Mouse (Mus musculus) forelimb bud, embryonic 11.5 days (tissue): ENCODE results near the gene Tardbp.

Source experiments
- DNase-seq: peaks from one replicate; pipeline ENCODE4 v3.0.0-alpha.2; 2012; ENCODE audit warnings: low read depth, low spot score

Tardbp gene

DNA sequence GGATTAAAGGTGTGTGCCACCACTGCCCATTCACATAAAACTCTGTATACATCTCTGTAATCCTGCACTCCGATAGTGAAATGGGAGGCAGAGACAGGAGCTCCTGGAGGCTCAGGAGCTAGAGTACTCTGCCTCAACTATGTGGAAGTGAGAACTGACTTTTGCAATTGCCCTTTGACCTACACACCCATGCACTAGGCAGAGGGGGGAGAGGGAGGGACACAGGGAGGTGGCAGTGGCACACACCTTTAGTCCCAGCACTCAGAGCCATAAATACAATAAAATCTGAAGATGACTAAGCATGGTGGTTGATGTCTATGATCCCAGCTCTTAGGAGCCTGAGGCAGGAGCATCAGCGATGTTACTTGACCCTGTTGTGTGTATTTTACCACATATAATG is 12.6 kb upstream of the Tardbp start:
- no peak for DNase-seq

GRCm38 (mm10) chr4:148638302-148638701 is 11.5 kb upstream of the Tardbp start:
- DNase-seq = no peak

GRCm38 (mm10) chr4:148635309-148635708 is 8.5 kb upstream of the Tardbp start:
- no peak for DNase-seq

DNA sequence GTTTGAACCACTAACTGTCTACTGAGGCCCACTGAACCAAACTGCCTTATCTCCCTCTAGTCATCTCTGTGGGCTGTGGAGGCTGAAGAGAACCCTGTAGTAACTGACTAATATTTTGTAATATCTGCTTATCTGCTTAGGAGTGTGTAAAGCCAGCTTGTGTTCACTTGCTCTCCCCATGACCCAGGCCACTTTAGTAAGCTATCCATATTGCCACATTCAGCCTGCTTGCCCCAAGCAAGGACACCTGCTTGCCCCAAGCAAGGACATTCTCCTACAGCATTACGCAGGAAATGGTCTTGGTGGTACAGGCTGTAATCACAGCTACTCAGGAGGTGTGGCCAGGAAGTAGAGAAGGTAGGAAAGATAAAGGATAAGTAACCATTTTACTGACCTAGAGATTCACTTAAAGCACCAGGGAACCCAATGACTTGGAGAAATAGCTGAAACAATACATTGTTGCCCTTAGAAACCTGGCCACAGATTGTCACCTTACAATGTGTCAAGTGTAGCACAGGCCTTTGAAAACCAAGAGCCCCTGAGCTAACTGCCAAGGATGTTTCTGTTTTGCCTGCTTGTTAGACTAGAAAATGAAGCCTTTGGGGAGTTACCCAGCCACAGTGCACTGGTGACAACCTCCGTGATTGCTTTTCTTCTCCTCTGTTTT is 6.7 kb upstream of the Tardbp start:
- DNase-seq = no peak

DNA sequence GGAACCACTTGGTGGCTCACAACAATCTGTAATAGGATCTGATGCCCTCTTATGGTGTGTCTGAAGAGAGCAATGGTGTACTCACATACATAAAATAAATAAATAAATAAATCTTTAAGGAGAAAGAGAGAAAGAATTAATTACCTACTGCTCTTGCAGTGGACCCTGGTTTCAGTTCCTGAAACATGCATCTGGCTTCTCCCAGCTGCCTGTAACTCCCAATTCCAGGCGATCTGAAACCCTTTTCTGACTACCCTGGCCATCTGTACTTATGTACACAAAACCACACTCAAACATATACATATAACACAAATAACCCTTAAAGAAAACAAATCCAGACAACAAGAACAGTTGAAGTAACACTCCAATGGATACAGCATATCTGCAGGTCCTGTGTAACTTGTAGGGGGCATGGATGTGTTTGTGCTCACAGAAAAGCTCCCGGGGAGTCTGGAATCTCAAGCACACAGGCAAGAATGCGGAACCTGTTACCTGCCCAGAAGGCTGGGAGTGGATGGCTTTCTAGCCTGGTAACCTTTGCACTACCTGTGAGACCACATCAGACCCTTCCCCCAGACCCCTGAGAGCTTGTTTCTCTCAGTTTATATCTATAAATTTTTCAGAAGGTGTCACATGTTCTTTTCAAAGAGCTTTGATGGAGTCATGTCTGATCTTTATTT is 5.3 kb upstream of the Tardbp start:
- DNase-seq = no peak

GRCm38 (mm10) chr4:148627246-148627645 is 427 bp upstream of the Tardbp start:
- DNase-seq = no peak

DNA sequence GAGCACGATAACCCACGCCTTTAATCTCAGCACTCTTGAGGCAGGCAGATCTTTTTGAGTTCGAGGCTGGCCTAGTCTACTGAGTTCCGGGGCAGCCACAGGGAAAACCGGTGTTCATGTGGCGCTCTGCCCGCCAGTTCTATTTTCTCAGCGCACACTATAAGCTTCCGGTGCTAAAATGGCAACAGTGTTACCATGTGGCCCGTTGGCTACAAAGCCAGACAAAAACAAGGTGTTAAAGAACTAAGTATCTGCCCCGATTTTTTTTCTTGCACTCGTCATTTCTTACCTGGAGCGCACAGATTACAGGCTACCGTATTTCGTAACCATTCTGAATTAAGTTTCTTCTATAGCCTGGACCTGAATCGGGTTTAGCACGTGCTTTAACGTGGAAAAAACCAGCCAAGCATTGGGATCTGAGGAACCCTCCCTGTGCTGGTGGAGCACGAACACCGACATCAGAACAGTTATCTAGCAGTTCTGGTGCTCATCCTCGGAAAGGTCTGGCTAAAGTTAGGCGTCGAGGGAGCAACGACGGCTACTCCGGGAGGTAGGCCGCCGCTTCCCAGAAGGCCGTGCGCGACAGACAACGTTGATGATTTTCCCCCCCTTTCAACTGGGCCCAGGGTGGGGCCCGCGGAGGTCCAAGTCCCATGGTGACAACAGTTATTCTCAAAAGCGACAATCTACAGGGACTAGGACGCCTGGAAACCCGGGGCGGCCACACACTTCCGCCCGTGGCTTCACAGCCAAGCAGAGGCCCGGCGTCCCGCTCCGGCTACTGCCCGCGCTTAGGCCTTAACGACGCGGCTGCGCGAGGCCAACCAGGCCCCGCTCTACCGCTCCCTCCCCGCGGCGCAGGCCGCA is 830 bp downstream of the Tardbp start:
- DNase-seq = peak; percentile 45

- no peak for DNase-seq
Observed at GRCm38 (mm10) chr4:148625010-148625409, 1.8 kb downstream of the Tardbp start.

- no peak for DNase-seq
Observed at GRCm38 (mm10) chr4:148623609-148624008, 3.2 kb downstream of the Tardbp start.

GRCm38 (mm10) chr4:148622485-148622884 is 4.3 kb downstream of the Tardbp start:
- DNase-seq = no peak

- no peak for DNase-seq
Observed at GRCm38 (mm10) chr4:148620718-148621117, 6.1 kb downstream of the Tardbp start.

- DNase-seq = no peak
Observed at GRCm38 (mm10) chr4:148619805-148620204, 7.0 kb downstream of the Tardbp start.

- no peak for DNase-seq
Observed at GRCm38 (mm10) chr4:148613738-148614137, 13.1 kb downstream of the Tardbp start.

- DNase-seq = no peak
Observed at GRCm38 (mm10) chr4:148612557-148612956, 14.3 kb downstream of the Tardbp start.

DNA sequence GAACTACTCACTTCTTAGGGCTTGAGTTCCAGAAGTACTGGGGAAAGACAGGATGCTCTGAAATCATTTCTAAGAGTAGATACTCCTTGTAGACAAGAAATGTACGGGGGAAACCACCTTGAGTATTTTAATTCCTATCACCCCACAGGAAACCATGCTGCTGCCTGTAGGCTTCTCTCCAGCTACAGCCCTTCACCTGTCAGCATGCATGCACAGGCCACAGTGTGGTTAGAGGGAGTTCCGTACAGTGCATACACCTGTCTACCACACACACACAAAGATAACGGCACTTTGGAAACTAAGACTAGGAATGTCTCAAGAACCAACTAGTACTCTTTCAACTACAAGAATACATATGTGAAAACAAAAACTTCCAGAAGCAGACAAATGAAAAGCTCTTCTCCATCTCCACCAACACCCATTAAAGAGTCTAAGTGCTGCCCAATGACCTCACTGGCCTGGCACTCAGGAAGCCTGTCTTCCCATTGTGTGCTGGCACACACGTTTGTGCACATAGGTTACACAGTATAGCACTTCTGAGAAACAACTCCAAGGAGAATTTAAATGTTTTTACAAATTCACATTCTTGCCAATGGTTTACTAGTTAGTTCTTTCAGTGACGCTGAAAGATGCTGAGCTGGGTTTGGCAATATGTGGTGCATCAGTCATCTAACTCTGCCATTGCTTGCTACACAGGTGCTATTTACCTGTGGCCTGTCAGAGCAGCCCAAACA is 16.0 kb downstream of the Tardbp start:
- DNase-seq = no peak

DNA sequence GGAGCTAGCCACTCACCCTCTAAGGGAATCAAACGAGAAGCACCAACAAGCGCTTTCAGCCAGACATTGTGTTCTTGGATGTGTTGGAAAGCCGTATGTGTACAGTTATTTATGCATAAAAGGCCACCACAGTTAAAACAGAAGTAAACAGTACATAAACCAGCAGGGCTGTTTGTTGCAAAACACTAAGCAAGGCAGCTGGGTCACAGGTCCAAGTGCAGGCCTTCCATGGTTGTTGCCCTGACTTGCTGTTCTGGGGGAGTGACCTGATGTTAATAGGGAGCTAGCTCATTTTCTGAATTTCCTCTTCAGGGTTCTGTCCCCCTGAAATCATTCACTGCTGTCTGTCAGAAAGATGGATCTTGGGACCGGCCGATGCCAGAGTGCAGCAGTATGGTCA is 17.0 kb downstream of the Tardbp start:
- DNase-seq = no peak

DNA sequence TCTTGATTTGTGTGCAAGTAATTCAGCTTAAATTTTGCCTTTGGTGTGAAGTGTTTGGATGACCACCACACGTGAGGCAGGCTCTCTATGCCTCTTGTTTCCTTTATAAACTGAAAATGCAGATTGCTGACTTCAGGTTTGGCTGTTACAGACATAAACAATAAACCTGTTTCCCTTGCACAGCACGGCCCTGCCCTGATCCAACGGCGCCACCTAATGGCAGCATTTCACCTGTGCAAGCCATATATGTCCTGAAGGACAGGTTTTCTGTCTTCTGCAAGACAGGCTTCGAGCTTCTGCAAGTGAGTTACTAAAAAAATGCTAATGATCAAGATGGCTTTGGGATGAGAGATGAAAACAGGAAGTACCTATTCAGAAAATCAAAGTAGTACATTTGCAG is 19.1 kb downstream of the Tardbp start:
- DNase-seq = peak; percentile 45

- DNase-seq = peak; percentile 62
Observed at GRCm38 (mm10) chr4:148604541-148605165, 22.2 kb downstream of the Tardbp start.

DNA sequence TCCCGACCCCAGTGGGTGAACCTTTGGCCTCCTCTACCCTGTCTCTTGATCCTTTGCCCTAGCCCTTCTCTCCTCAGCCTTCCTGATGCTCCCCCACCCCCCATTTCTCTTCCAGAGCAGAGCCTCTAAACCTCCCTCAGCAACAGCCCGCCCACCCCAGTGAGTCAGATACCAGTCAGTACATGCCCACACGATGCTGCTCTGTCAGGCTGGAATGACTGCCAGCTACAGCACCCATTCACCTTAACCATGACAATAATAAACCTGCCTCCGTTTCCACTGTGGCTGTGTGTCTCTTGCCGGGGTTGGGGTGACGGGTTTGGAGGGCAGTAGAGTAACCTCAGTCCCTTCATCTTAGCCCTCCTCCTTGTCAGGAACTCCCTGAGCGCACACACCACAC is 22.7 kb downstream of the Tardbp start:
- no peak for DNase-seq

DNA sequence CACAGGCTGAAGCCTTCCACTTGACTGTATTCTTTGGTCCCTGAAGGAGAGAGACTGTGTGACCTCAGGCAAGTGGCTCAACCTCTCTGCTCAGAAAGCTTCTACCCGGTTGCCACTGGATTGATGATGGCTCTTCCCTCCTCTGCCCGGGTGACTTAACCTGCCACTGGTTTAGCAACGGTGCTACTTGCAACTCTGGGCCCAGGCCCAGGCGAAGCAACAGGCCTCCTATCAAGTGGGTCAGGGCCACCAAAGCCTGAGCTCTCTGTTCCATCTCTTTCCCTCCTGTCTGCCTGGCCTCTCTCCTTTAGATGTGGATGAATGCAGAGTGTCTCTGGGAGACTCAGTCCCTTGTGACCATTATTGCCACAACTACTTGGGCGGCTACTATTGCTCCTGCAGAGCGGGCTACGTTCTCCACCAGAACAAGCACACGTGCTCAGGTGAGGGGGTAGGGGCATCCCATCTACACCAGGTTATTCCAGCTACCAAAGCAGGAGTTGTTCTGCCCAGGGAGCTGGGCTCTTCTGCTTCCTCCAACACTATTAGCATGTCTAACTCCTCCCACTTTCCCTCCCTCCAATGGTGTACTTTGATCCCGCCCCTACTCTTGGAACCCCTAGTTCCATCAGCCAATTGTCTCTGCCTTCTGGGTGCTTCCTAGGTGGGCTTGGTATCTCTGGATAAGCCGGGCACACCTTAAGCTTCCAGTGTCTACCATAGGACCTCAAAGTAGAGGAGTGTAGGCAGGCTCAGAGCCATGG is 23.3 kb downstream of the Tardbp start:
- no peak for DNase-seq
